Mouse (Mus musculus): ENCODE results near the gene Mcrip2. TPM values are rescaled to one million over a fixed set of nuclear protein-coding genes. Genes with fewer than 3 reads are reported as not detected.

Gene Mcrip2
- polyA plus RNA-seq, 1 experiment from 2014 or later, result 203 TPM

- Histone ChIP-seq H3K36me3 (peaks cover 15% of the 10 kb centered on the region; the same call in 1 of the 2 replicates), H3K4me2 (peak overlapping the region; percentile 96), H3K4me1 (replicated peaks) (peaks cover 37% of the 10 kb centered on the region), H3K27me3 (no peaks in the 10 kb centered on the region), H3K9ac (peak overlapping the region; percentile 82), H3K27ac (peak overlapping the region; percentile 72), H3K9me3 (replicated peaks) (no peaks in the 10 kb centered on the region), H3K4me3 (peak overlapping the region; percentile 75)
- 12% methylated on average over 6 of the region's 6 CpGs for WGBS
- ATAC-seq (replicated peaks; ENCODE audit: insufficient number of reproducible peaks, insufficient read depth, low FRiP score, low read depth), result no peak
Observed at GRCm38 (mm10) chr17:25861704-25862612, 6.6 kb downstream of the Mcrip2 start.

- ATAC-seq (replicated peaks; ENCODE audit: insufficient number of reproducible peaks, insufficient read depth, low FRiP score, low read depth), result peak; percentile 81
- peaks cover 15% of the 10 kb centered on the region; the same call in 1 of the 2 replicates for H3K36me3 ChIP-seq
- H3K4me3 ChIP-seq, result peak within 1 kb of the TSS; percentile 75
- H3K27ac ChIP-seq, result peak within 1 kb of the TSS; percentile 72
- H3K9me3 ChIP-seq (replicated peaks), result no peaks in the 10 kb centered on the region
- H3K9ac ChIP-seq, result peak within 1 kb of the TSS; percentile 82
- peaks cover 28% of the 10 kb centered on the region for H3K4me1 ChIP-seq (replicated peaks)
- no peaks in the 10 kb centered on the region for H3K27me3 ChIP-seq
- peak within 1 kb of the TSS; percentile 96 for H3K4me2 ChIP-seq
- WGBS, result 3% methylated on average over 65 of the region's 65 CpGs
Observed at GRCm38 (mm10) chr17:25860832-25861703, 7.5 kb downstream of the Mcrip2 start, which contains the start of gene Wdr90. Gene Wdr90 (minus strand): TSS chr17:25861501.

GRCm38 (mm10) chr17:25860229-25860628, 8.3 kb downstream of the Mcrip2 start:
- H3K9me3 ChIP-seq (replicated peaks), result no peaks in the 10 kb centered on the region
- ATAC-seq (replicated peaks; ENCODE audit: insufficient number of reproducible peaks, insufficient read depth, low FRiP score, low read depth), result no peak
- H3K27ac ChIP-seq, result no peak overlapping the region
- no peak overlapping the region for H3K9ac ChIP-seq
- H3K4me1 ChIP-seq (replicated peaks), result peaks cover 20% of the 10 kb centered on the region
- 83% methylated on average over 6 of the region's 6 CpGs for WGBS
- H3K27me3 ChIP-seq, result no peaks in the 10 kb centered on the region
- peak overlapping the region; percentile 96 for H3K4me2 ChIP-seq
- no peak overlapping the region for H3K4me3 ChIP-seq
- H3K36me3 ChIP-seq, result peaks cover 15% of the 10 kb centered on the region; the same call in 1 of the 2 replicates

GRCm38 (mm10) chr17:25844396-25844901, 24.1 kb downstream of the Mcrip2 start, which contains the start of gene Rhot2:
Gene Rhot2 (minus strand): TSS chr17:25844851.
- H3K4me3 ChIP-seq, result peak within 1 kb of the TSS; percentile 95
- H3K36me3 ChIP-seq, result peaks cover 37% of the 10 kb centered on the region
- peak within 1 kb of the TSS; percentile 78 for H3K4me2 ChIP-seq
- H3K4me1 ChIP-seq (replicated peaks), result peaks cover 28% of the 10 kb centered on the region
- peak; percentile 92 for ATAC-seq (replicated peaks; ENCODE audit: insufficient number of reproducible peaks, insufficient read depth, low FRiP score, low read depth)
- H3K27ac ChIP-seq, result peak within 1 kb of the TSS; percentile 88
- H3K27me3 ChIP-seq, result no peaks in the 10 kb centered on the region
- no peaks in the 10 kb centered on the region for H3K9me3 ChIP-seq (replicated peaks)
- 2% methylated on average over 21 of the region's 21 CpGs for WGBS
- peak within 1 kb of the TSS; percentile 96 for H3K9ac ChIP-seq

DNA sequence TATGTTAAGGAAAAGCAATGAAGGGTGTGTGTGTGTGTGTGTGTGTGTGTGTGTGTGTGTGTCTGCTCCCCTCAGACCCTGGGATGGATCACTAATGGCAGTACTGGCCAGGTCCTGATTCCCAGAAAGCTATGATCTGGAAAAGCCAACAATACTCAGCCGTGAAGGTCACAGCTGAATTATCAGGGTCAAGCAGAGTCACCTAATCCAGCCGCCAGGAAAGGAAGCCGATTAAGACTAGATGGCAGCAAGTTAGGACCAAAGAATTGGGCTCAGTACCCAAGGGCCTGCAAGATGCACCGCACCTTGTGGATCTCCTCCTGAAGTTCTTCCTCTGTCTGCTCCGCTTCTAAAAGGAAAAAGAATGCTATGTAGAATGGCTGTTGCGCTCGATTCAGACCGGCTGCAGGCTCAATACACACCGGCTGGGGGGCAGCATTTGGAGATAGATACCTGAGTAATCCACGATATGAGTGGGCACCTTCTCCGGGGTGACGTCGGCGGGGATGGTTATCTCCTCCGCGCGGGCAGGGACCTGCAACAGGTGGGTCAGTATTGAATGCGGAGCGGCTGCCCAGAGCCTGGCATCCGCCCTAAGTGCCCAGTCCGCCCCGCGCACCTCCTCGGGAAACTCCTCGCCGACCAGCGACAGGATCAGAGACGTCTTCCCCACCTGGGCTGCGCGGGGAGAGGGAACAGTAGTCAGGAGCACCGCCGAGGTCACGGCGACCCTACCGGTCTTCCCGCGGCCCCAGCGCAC, 24.7 kb downstream of the Mcrip2 start:
- 1% methylated on average over 38 of the region's 38 CpGs for WGBS
- Histone ChIP-seq H3K9ac (peak overlapping the region; percentile 96), H3K4me3 (peak overlapping the region; percentile 95), H3K4me2 (peak overlapping the region; percentile 78), H3K9me3 (replicated peaks) (no peaks in the 10 kb centered on the region), H3K36me3 (peaks cover 42% of the 10 kb centered on the region), H3K4me1 (replicated peaks) (peaks cover 29% of the 10 kb centered on the region), H3K27ac (peak overlapping the region; percentile 88), H3K27me3 (no peaks in the 10 kb centered on the region)
- peak; percentile 8; the same call in 1 of the 2 replicates for ATAC-seq (replicated peaks; ENCODE audit: insufficient number of reproducible peaks, insufficient read depth, low FRiP score, low read depth)

DNA sequence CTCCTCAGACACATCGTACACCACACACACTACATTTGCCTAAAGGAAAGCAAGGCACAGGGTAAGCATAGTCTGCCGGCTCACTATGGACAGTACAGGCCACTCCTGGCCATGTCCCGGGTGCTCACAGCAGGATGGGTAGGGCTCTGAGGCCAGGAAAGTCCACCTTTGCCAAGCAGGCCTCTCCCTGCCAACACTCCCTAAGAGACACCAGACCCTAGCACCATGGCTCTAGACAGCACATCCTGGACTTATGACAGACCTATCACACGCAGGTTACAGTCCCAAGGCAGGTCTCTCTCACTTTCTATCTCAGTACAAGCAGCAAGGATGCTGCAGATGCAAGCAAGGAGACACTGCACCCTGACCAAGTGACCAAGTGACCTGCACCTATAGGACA, 25.4 kb downstream of the Mcrip2 start:
- H3K4me3 ChIP-seq, result peak overlapping the region; percentile 95
- no peak for ATAC-seq (replicated peaks; ENCODE audit: insufficient number of reproducible peaks, insufficient read depth, low FRiP score, low read depth)
- peak overlapping the region; percentile 88; the same call in 1 of the 2 replicates for H3K27ac ChIP-seq
- peaks cover 40% of the 10 kb centered on the region for H3K36me3 ChIP-seq
- no peaks in the 10 kb centered on the region for H3K27me3 ChIP-seq
- H3K4me2 ChIP-seq, result peak overlapping the region; percentile 78
- 87% methylated on average over 4 of the region's 4 CpGs for WGBS
- H3K9me3 ChIP-seq (replicated peaks), result no peaks in the 10 kb centered on the region
- peak overlapping the region; percentile 96 for H3K9ac ChIP-seq
- H3K4me1 ChIP-seq (replicated peaks), result peaks cover 32% of the 10 kb centered on the region

DNA sequence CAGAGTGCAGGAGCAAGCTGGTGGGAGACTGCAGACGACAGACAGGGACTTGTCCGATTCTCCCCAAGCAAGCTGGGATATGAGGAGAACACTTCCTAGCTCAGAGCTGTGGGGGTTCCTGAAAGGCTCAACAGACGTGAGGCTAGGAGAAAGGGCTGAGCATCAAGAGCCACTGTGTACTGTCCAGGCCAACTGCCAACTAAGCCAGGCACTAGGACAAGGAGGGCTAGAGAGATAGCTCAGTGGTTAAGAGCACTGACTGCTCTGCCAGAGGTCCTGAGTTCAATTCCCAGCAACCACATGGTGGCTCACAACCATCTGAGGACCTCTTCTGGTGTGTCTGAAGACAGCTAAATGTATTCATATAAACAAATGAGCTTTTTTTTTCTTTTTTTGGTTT, 26.1 kb downstream of the Mcrip2 start:
- peaks cover 40% of the 10 kb centered on the region for H3K36me3 ChIP-seq
- no peaks in the 10 kb centered on the region for H3K9me3 ChIP-seq (replicated peaks)
- H3K4me3 ChIP-seq, result no peak overlapping the region
- H3K9ac ChIP-seq, result no peak overlapping the region
- H3K27me3 ChIP-seq, result no peaks in the 10 kb centered on the region
- H3K4me1 ChIP-seq (replicated peaks), result peaks cover 38% of the 10 kb centered on the region
- ATAC-seq (replicated peaks; ENCODE audit: insufficient number of reproducible peaks, insufficient read depth, low FRiP score, low read depth), result no peak
- no peak overlapping the region for H3K27ac ChIP-seq
- H3K4me2 ChIP-seq, result no peak overlapping the region
- 81% methylated on average over 3 of the region's 3 CpGs for WGBS

GRCm38 (mm10) chr17:25841117-25841880, 27.3 kb downstream of the Mcrip2 start, which contains the start of gene Gm20683:
Gene Gm20683 (minus strand): TSS chr17:25841763.
- H3K4me3 ChIP-seq, result no peak within 1 kb of the TSS
- H3K9ac ChIP-seq, result no peak within 1 kb of the TSS
- no peak for ATAC-seq (replicated peaks; ENCODE audit: insufficient number of reproducible peaks, insufficient read depth, low FRiP score, low read depth)
- H3K27ac ChIP-seq, result no peak within 1 kb of the TSS
- H3K36me3 ChIP-seq, result peaks cover 40% of the 10 kb centered on the region
- H3K4me2 ChIP-seq, result no peak within 1 kb of the TSS
- H3K9me3 ChIP-seq (replicated peaks), result no peaks in the 10 kb centered on the region
- 93% methylated on average over 22 of the region's 22 CpGs for WGBS
- no peaks in the 10 kb centered on the region for H3K27me3 ChIP-seq
- H3K4me1 ChIP-seq (replicated peaks), result peaks cover 50% of the 10 kb centered on the region

- no peak overlapping the region for H3K4me2 ChIP-seq
- H3K36me3 ChIP-seq, result peaks cover 40% of the 10 kb centered on the region
- no peak overlapping the region for H3K4me3 ChIP-seq
- WGBS, result 94% methylated on average over 6 of the region's 6 CpGs
- no peak overlapping the region for H3K9ac ChIP-seq
- peaks cover 58% of the 10 kb centered on the region for H3K4me1 ChIP-seq (replicated peaks)
- no peak overlapping the region for H3K27ac ChIP-seq
- no peak for ATAC-seq (replicated peaks; ENCODE audit: insufficient number of reproducible peaks, insufficient read depth, low FRiP score, low read depth)
- H3K9me3 ChIP-seq (replicated peaks), result no peaks in the 10 kb centered on the region
- no peaks in the 10 kb centered on the region for H3K27me3 ChIP-seq
Observed at GRCm38 (mm10) chr17:25840519-25840918, 28.0 kb downstream of the Mcrip2 start.
